Mouse (Mus musculus): ENCODE measurements around the gene Mrpl36.

The Mrpl36 gene

GRCm38 (mm10) chr13:73327827-73328698 is at the start of gene Mrpl36, which contains the start of gene Ndufs6:
Gene Mrpl36 (plus strand): TSS chr13:73328513.
Gene Ndufs6 (minus strand): TSS chr13:73328542.
- peak; percentile 93 for DNase-seq

DNA sequence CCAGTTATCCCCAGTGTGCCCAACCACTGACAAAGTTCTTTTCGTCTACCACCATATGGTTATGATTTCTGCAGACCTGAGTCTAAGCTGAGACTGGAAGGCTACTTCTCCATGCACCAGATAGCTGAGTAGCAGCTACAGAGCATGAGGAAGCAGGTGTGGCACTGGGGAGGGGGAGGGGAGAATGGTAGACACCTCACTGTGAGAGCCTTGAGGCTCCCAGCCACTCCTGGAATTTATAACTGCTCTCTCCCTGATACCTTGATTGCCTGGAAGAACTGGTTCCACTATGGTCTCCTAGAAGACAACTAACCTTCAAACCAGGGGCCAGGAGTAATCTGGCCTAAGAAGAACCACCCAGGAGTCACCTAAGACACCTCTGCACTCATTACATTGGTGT is 49.1 kb upstream of the Mrpl36 start:
- DNase-seq, result no peak

- DNase-seq, result no peak
These were observed 45.9 kb upstream of the Mrpl36 start for GRCm38 (mm10) chr13:73282407-73282806.

DNA sequence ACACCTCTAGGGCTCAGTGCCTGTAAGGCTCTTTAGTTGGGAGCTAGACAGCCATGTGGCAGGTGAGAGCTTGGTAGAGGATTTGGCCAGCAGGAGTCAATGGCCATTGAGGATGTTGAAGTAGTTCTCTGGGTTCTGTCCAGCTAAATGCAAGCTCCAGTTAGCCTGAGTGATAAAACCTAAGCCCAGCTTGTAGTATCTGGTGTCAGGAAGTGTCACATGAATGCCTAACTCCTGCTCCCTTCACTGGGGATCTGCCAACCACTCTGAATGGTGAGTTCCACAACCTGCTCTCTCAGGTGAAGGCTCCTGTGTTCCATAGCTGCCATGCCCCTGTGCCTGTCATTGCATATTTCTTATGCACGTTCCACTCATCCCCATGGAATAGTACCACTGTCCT is 44.8 kb upstream of the Mrpl36 start:
- DNase-seq, result no peak

DNA sequence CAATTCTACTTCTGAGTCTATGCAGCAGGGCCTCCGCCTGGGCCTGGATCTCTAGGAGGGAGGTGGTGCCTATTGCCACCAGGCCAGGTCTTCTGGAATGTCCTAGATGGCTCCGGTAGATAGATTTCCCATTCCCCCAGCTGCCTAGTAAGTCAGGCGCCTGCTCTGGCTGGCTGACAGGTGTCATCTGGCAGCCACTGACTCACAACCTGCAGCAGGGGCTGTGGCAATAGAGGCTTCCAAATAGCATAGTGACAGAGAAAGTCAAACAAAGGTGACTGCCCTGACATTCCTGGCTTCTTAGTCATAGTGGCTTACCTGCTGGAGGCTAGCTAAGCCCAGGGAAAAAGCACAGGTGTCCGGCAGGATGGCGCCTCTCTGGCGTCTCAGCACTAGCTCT is 38.1 kb upstream of the Mrpl36 start:
- DNase-seq, result no peak

DNA sequence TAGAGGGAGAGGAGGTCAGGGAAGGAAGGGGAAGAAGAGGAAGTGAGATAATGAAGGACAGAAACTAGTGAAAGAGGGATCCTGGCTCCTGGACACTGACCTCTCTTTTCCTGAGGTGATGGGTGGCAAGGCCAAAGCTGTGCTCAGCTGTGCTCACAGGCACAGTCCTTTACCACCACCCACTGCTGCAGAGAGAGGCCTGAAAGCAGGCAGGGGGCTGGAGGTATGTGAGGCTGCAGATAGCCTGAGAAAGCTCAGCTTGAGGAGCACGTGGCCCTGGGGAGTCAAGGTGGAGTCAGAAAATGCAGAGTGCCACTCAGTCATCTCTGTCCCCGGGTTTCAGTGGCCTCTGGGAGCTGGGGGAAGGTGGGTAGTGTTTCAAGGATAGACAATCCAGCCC is 37.2 kb upstream of the Mrpl36 start:
- DNase-seq, result no peak

DNA sequence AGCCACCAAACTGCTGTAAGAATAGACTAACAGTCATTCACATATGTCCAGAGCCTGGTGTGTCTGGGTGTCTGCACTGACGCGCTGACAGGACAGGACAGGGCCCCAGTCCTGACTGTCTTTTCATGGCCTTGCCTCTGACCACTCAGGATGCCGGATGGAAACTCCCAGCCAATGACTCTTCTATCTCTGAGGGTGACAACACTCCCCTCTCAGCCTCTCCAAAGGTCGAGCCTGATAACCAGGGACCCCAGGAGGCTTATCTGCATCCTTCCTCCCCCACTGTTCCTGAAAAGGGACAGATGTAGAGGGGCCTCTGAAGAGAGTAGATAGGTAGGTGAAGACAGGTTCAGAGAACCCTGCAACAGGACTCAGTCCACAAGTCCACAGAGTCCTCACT is 29.6 kb upstream of the Mrpl36 start:
- DNase-seq, result no peak

GRCm38 (mm10) chr13:73299322-73299721 is 29.0 kb upstream of the Mrpl36 start:
- no peak for DNase-seq

DNA sequence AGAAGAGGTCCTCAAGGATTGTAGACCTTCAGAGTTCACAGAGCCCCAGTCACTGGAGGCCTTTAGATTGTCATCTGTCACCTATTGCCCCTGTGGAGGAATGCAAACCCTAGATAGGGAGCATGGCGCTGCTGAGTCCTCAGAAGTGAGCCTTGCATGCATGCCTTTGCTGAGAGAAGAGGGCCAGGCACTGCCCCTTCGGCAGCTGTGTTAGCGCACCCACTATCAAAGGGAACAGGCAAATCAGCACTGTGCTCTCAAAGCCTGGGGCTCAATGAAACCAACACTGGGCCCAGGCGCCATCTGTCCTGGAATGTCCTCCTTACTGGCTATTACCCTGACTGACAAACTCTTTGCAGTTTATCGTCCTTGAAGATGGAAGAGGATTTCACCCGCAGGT is 23.6 kb upstream of the Mrpl36 start:
- DNase-seq, result no peak

- no peak for DNase-seq
These were observed 22.8 kb upstream of the Mrpl36 start for GRCm38 (mm10) chr13:73305398-73306084.

DNA sequence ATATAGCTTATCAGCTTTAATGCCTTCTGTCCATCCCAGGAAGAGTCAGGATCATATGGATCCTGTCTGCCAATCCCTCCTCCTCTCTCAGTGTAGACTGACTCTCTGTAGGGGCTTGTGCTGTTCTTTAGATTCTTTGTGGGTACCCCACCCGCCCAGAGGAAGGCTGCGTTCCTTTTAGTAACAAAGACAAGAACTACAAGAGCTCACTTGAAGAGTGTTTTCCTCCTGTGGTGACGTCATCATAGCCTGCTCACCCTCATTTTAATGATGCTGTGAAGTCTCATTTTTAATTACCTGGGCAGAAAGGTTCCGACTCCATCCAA is 22.3 kb upstream of the Mrpl36 start:
- no peak for DNase-seq

- no peak for DNase-seq
These were observed 21.9 kb upstream of the Mrpl36 start for GRCm38 (mm10) chr13:73306430-73306829.

GRCm38 (mm10) chr13:73310183-73310929 is 18.0 kb upstream of the Mrpl36 start:
- DNase-seq, result no peak

DNA sequence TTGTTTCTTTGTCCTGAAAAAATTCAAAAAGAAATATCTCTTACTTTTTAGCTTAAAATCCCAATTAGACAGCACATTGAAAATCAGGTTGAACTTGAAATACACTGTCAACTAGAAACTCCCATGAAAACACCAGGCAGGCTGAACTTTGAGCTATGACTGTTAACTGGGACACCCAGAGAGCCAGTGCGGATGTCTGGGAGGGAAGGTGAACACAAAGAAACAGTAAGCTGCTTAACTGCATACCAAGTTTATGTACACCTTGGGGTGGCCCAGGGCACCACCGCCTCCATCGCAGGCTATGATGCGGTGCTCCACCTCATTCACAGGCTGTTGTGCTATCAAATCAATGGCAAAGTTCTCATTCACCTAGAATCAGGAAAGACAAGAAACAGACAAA is 8.3 kb upstream of the Mrpl36 start:
- no peak for DNase-seq

GRCm38 (mm10) chr13:73322626-73323025 is 5.7 kb upstream of the Mrpl36 start:
- no peak for DNase-seq

- DNase-seq, result no peak
These were observed 4.9 kb upstream of the Mrpl36 start for GRCm38 (mm10) chr13:73323406-73323805.

DNA sequence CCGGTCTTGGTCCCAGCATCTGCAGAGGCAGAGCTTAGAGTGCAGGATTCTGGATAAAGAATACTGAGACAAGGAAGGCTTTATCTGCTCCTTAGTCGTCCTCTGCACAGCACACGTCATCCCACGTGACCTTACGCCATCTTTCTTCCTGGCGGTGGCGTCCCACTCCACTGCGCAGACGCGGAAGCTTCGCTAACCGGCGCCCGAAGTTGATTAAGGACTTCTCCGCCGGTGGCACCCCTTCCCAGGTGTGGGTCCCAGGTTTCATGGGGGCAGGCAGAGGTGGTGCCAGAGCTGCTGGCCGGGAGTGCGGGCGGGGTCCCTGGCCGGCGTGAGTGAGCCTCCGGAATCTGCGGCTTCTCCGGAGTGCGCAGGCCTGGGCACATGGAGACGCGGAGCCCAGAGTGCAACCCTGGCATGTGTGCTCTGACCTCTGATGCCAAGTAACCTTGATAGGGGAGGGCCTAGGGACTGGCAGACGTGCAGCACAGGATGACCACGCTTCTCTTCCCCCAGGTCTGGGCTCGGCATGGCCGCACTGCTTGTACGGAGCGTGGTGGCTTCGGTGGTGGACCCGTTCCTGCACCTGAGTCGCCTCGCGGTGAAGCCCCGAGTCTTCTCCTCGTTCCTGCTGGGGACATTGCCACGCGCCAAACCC is 2.7 kb downstream of the Mrpl36 start:
- DNase-seq, result peak; percentile 89

DNA sequence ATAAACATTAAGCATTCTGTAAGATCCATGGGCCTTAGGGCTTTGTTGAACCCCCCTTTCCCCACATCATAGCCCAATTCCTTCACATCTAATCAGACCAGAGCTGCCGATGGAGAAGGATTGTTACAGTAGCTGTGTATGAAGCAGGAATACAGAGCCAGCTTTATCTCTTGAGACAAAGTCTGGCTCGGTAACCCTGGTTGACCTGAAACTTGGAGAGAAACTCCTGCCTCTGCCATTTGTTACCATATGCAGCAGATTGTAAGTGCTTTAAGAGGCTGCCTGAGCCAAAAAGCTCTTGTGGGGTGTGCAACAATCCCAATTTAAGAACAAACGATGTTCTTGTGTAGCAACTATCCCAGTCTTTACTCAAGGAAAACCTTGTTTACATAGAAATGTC is 3.4 kb downstream of the Mrpl36 start:
- DNase-seq, result peak; percentile 34

GRCm38 (mm10) chr13:73336753-73337152 is 8.4 kb downstream of the Mrpl36 start:
- DNase-seq, result no peak

DNA sequence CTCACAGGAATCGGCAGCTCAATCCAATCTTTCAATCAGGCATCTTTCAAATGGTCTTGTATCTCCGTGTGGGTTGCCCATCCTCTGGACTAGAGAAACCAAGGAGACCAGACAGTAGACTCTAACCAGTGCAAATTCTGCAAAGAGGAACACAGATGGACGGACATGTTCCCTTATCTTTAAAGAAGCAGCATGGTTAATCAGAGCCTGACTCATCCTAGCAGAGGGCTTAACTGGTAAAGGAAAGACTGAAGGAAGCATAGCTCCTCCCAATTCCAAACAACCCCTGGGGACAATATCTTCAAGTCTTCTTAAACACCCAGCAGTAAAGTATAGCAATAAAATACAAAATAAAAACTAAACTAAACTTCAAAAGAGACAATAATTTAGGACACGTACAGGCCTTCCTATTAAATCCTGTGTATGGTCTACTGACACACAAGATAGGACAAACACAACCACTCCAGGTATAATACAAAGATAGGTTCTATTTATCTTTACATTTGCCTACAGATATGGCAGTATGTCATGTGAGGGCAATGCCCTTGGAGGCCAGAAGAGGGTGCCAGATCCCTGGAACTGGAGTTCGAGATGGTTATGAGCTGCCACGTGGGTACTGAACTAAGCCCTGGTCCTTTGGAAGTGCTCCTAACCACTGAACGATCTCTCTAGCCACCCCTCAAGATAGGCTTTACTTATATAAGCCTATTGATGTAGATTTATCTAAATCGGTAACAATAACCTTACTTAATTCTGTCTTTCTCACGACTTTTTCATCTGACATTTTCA is 17.0 kb downstream of the Mrpl36 start:
- DNase-seq, result no peak

DNA sequence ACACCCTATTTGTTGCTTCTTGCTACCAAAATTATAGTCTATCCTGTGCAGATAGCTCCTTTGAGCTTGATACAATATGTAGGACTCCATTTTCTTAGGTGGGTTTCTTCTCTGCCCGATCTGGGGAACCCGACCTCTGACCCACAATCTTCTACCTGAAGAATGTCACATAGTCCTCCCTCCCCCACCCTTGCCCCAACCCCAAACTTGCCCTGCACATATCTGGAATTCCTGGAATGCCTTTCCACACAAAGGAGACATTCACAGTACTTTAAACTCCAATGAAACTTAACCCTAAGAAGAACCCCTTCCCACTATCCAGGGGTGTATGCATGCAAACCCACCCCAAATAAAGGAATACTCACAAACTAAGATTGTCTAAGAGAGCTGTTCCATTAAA is 17.8 kb downstream of the Mrpl36 start:
- no peak for DNase-seq

GRCm38 (mm10) chr13:73346743-73347142 is 18.4 kb downstream of the Mrpl36 start:
- no peak for DNase-seq
